Mouse (Mus musculus): ENCODE data around the gene Sft2d2.

The Sft2d2 gene

DNA sequence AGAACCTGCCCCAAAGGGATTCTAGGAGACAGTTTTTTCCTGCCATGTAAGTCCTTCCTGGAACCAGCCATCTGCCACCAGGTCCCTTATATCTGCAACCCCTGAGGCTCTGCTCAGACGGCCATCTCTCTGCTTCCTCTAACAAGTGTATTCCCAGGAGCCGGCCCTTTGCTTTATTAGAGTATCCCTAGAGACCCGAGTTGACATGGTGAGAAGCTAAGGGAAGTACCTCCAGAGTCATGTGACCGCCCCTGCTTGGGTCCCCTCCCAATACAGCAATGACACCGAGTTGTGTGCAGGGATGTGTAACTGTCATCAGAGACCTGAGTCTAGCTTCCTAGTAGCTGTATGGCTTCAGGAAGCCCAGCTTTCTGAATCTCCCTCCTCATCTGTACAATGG lies 61.0 kb downstream of the Sft2d2 start:
- no peak for DNase-seq (ENCODE audit: low read depth, low spot score)

GRCm38 (mm10) chr1:165132187-165132877 lies 61.9 kb downstream of the Sft2d2 start:
- DNase-seq (ENCODE audit: low read depth, low spot score) = peak; percentile 85

GRCm38 (mm10) chr1:165129573-165129972 lies 64.7 kb downstream of the Sft2d2 start:
- DNase-seq (ENCODE audit: low read depth, low spot score) = no peak

Data from CD4-positive, CD25-positive, alpha-beta regulatory T cell, adult 2 months (primary cell).